Mouse (Mus musculus): Measurements from ENCODE around the gene Ccpg1. TPM values are rescaled to one million over a fixed set of nuclear protein-coding genes. Genes with fewer than 3 reads are reported as not detected.
A peak's percentile ranks its signal among the peaks of the same experiment; 100 is the strongest.

The Ccpg1 gene
- polyA plus RNA-seq, 1 experiment from 2014 or later, result 36.8 TPM

DNA sequence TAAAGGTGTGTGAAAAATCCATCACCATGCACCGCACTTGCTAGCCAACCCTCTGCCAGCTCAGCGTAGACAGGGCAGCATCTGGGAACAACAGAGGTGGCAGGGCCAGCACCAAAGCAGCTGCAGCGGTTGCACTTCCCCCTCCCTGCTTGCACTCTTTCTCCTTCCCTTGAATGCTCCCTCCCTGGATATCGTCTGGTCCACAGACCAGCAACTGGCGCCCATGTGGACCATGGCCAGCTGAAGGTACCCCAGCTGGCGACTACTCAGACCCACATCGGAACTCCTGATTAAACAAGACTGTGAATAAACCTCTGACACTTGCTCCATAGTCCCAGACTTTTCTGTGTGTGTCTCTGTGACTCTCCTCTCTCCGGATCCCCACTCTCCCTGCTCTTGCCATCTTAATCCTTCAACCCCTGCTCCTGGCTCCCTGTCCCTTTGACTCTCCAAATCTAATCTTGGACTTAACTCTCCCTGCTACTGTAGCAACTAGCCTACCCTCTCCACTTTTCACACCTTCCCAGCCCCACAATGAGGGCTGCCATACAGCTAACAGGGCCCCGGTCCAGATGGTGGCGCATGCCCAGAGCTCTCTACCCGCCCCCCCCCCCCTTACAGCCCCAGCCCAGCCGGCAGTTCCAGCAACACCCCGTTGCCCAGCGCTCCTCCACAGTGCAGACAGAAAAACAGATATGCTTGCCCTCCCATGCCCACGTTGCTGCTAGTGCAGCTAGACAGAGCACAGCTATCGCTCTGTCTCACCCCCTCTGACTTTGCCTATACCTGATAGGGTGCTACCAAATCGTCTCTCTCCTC is 40.8 kb downstream of the Ccpg1 start:
- H3K9ac ChIP-seq (ENCODE audit: low read length), result no peak overlapping the region
- H3K4me3 ChIP-seq (replicated peaks; ENCODE audit: low read length), result no peak overlapping the region
- no peaks in the 10 kb centered on the region for H3K9me3 ChIP-seq (replicated peaks; ENCODE audit: control insufficient read depth, low read length)
- 34% methylated on average over 16 of the region's 17 CpGs for WGBS
- ATAC-seq (ENCODE audit: insufficient read depth, low FRiP score), result 0 out of 2 replicates have a peak, but pooled peaks have one; percentile 10
- no peaks in the 10 kb centered on the region for H3K4me1 ChIP-seq (ENCODE audit: control insufficient read depth, insufficient read depth, low read length)
- no peaks in the 10 kb centered on the region; the same call in 1 of the 2 replicates for H3K36me3 ChIP-seq (ENCODE audit: control insufficient read depth, insufficient read depth, low read length)
- no peak overlapping the region for H3K4me2 ChIP-seq (ENCODE audit: low read depth, low read length)
- H3K27ac ChIP-seq (ENCODE audit: low read length), result no peak overlapping the region
- no peaks in the 10 kb centered on the region for H3K27me3 ChIP-seq (ENCODE audit: control insufficient read depth, insufficient read depth, low read length)

DNA sequence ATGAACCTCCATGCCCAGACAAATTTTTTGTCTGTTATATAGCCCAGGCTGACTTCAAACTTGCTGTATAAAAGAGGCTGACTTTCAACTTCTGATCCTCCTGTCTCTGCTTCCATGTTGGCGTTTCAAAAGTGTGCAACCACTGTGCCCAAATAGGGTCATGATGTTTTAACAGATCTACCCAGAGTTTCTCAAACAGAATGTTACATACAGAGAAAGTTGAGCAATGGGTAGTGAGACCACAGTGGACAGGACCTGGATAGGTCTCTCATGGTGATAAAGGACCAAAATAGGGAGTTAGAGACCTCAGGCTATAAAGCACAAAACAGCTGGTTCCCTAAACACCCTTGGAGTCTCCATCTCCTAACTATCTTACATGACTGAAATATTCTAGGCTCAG is 45.2 kb downstream of the Ccpg1 start:
- H3K9ac ChIP-seq (ENCODE audit: low read length), result no peak overlapping the region
- no peak for ATAC-seq (ENCODE audit: insufficient read depth, low FRiP score)
- 85% methylated on average over 1 of the region's 1 CpGs for WGBS

GRCm38 (mm10) chr9:73031421-73031820 is 46.2 kb downstream of the Ccpg1 start:
- no peak overlapping the region for H3K9ac ChIP-seq (ENCODE audit: low read length)
- H3K4me2 ChIP-seq (ENCODE audit: low read depth, low read length), result no peak overlapping the region
- WGBS, result 69% methylated on average over 4 of the region's 4 CpGs
- H3K27me3 ChIP-seq (ENCODE audit: control insufficient read depth, insufficient read depth, low read length), result no peaks in the 10 kb centered on the region
- peaks cover 20% of the 10 kb centered on the region; the same call in 1 of the 2 replicates for H3K36me3 ChIP-seq (ENCODE audit: control insufficient read depth, insufficient read depth, low read length)
- no peaks in the 10 kb centered on the region for H3K4me1 ChIP-seq (ENCODE audit: control insufficient read depth, insufficient read depth, low read length)
- no peak overlapping the region for H3K4me3 ChIP-seq (replicated peaks; ENCODE audit: low read length)
- ATAC-seq (ENCODE audit: insufficient read depth, low FRiP score), result no peak
- no peaks in the 10 kb centered on the region for H3K9me3 ChIP-seq (replicated peaks; ENCODE audit: control insufficient read depth, low read length)
- no peak overlapping the region for H3K27ac ChIP-seq (ENCODE audit: low read length)

More for the DNA sequence above, 45.2 kb downstream of the Ccpg1 start:
- Histone ChIP-seq H3K27me3 (ENCODE audit: control insufficient read depth, insufficient read depth, low read length) (no peaks in the 10 kb centered on the region), H3K4me2 (ENCODE audit: low read depth, low read length) (no peak overlapping the region), H3K27ac (ENCODE audit: low read length) (no peak overlapping the region), H3K9me3 (replicated peaks; ENCODE audit: control insufficient read depth, low read length) (no peaks in the 10 kb centered on the region), H3K36me3 (ENCODE audit: control insufficient read depth, insufficient read depth, low read length) (peaks cover 15% of the 10 kb centered on the region; the same call in 1 of the 2 replicates), H3K4me3 (replicated peaks; ENCODE audit: low read length) (no peak overlapping the region), H3K4me1 (ENCODE audit: control insufficient read depth, insufficient read depth, low read length) (no peaks in the 10 kb centered on the region)

GRCm38 (mm10) chr9:73033406-73033805 is 48.2 kb downstream of the Ccpg1 start:
- Histone ChIP-seq H3K4me1 (ENCODE audit: control insufficient read depth, insufficient read depth, low read length) (no peaks in the 10 kb centered on the region), H3K27ac (ENCODE audit: low read length) (no peak overlapping the region), H3K36me3 (ENCODE audit: control insufficient read depth, insufficient read depth, low read length) (peaks cover 20% of the 10 kb centered on the region; the same call in 1 of the 2 replicates), H3K9ac (ENCODE audit: low read length) (no peak overlapping the region), H3K9me3 (replicated peaks; ENCODE audit: control insufficient read depth, low read length) (no peaks in the 10 kb centered on the region), H3K4me2 (ENCODE audit: low read depth, low read length) (no peak overlapping the region), H3K27me3 (ENCODE audit: control insufficient read depth, insufficient read depth, low read length) (no peaks in the 10 kb centered on the region), H3K4me3 (replicated peaks; ENCODE audit: low read length) (no peak overlapping the region)
- no peak for ATAC-seq (ENCODE audit: insufficient read depth, low FRiP score)
- WGBS, result 96% methylated on average over 1 of the region's 1 CpGs

GRCm38 (mm10) chr9:73039222-73039945 is 54.2 kb downstream of the Ccpg1 start:
- H3K4me2 ChIP-seq (ENCODE audit: low read depth, low read length), result peak overlapping the region; percentile 69
- H3K9ac ChIP-seq (ENCODE audit: low read length), result peak overlapping the region; percentile 90
- WGBS, result under 1% methylated on average over 49 of the region's 49 CpGs
- no peaks in the 10 kb centered on the region for H3K27me3 ChIP-seq (ENCODE audit: control insufficient read depth, insufficient read depth, low read length)
- peak; percentile 86; the same call in 1 of the 2 replicates for ATAC-seq (ENCODE audit: insufficient read depth, low FRiP score)
- H3K36me3 ChIP-seq (ENCODE audit: control insufficient read depth, insufficient read depth, low read length), result 0 out of 2 replicates have a peak, but pooled peaks cover 5% of the 10 kb centered on the region
- H3K4me1 ChIP-seq (ENCODE audit: control insufficient read depth, insufficient read depth, low read length), result peaks cover 14% of the 10 kb centered on the region
- peak overlapping the region; percentile 97 for H3K4me3 ChIP-seq (replicated peaks; ENCODE audit: low read length)
- H3K27ac ChIP-seq (ENCODE audit: low read length), result peak overlapping the region; percentile 87
- no peaks in the 10 kb centered on the region for H3K9me3 ChIP-seq (replicated peaks; ENCODE audit: control insufficient read depth, low read length)

GRCm38 (mm10) chr9:73040080-73040479 is 54.9 kb downstream of the Ccpg1 start, which contains the start of gene Pigb:
Gene Pigb, minus strand, starts transcription at chr9:73040378.
- H3K27ac ChIP-seq (ENCODE audit: low read length), result peak within 1 kb of the TSS; percentile 87
- H3K4me2 ChIP-seq (ENCODE audit: low read depth, low read length), result peak within 1 kb of the TSS; percentile 69
- no peaks in the 10 kb centered on the region for H3K9me3 ChIP-seq (replicated peaks; ENCODE audit: control insufficient read depth, low read length)
- peaks cover 16% of the 10 kb centered on the region for H3K4me1 ChIP-seq (ENCODE audit: control insufficient read depth, insufficient read depth, low read length)
- no peaks in the 10 kb centered on the region for H3K27me3 ChIP-seq (ENCODE audit: control insufficient read depth, insufficient read depth, low read length)
- H3K36me3 ChIP-seq (ENCODE audit: control insufficient read depth, insufficient read depth, low read length), result 0 out of 2 replicates have a peak, but pooled peaks cover 5% of the 10 kb centered on the region
- WGBS, result 28% methylated on average over 6 of the region's 6 CpGs
- peak within 1 kb of the TSS; percentile 97 for H3K4me3 ChIP-seq (replicated peaks; ENCODE audit: low read length)
- peak within 1 kb of the TSS; percentile 90 for H3K9ac ChIP-seq (ENCODE audit: low read length)
- ATAC-seq (ENCODE audit: insufficient read depth, low FRiP score), result no peak

DNA sequence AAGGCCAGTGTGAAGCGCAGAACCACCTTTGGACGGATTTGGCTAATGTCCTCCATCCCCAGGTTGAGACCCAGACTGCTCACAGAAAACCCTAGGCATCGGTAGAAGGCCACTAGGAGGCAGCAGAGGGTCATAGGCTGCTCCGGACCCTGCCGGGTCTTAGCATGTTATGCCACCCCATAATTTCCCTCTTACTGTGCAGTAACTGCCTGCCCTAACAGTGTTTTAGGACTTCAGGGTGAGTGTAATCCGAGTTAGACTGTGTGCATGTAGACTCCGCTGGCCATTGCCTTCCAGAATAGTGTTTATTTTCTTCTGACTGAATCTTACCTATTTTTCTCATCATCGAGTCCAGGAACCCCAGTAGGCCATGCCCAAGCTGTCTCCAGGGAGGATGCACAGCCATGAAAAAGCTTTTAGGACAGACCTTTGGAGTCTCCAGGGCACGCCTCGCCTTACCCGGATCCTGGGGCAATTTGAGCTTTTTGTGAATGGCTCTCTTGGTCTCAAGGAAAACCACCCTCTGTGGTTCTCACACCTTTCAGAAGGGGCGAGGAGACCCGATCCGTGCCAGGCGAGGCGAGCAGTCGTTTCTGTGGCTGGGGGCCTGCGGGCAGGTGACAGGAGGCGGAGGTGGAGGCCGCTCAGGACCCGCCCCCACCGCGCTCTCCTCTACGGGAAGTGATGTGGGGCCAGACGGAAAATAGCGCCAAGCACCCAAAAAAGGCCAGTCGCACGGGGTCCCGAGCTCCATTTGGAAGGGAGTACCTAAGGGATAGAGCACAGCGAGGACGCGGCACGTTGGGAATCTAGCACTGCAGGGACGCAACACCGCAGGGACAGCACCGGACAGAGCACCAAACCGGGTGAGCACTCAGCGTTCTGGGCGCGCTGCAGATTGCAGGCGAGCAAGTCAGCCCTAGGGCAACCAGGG is 59.2 kb downstream of the Ccpg1 start, which contains the start of gene Rab27a:
Rab27a (plus strand) TSS at position 709 of the 934 bp plus-strand sequence.
- Histone ChIP-seq H3K4me2 (ENCODE audit: low read depth, low read length) (peak within 1 kb of the TSS; percentile 99), H3K36me3 (ENCODE audit: control insufficient read depth, insufficient read depth, low read length) (no peaks in the 10 kb centered on the region), H3K9me3 (replicated peaks; ENCODE audit: control insufficient read depth, low read length) (no peaks in the 10 kb centered on the region), H3K4me3 (replicated peaks; ENCODE audit: low read length) (peak within 1 kb of the TSS; percentile 61), H3K4me1 (ENCODE audit: control insufficient read depth, insufficient read depth, low read length) (peaks cover 17% of the 10 kb centered on the region), H3K27me3 (ENCODE audit: control insufficient read depth, insufficient read depth, low read length) (no peaks in the 10 kb centered on the region), H3K27ac (ENCODE audit: low read length) (peak within 1 kb of the TSS; percentile 75), H3K9ac (ENCODE audit: low read length) (peak within 1 kb of the TSS; percentile 82)
- WGBS, result 1% methylated on average over 41 of the region's 41 CpGs
- peak; percentile 81 for ATAC-seq (ENCODE audit: insufficient read depth, low FRiP score)

DNA sequence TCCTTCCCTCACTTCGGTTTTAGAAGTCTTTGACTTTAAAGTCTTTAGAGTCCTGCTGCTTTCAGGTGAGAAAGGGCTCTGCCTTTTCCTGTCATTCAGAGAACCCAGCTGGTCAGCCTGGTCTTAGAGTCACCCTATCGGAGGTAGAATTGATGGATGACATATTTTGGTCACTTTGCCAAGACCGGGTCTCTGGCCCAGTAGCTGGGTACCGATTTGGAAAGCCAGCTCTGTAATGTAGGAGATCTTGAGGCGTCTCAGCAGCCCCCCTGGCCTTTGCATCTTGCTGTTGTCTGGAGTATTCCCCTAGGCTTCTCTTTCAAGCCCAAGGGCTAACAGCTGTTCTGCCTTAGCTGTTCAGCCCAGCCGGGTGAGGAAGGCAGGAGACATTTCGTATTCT is 60.0 kb downstream of the Ccpg1 start:
- H3K27me3 ChIP-seq (ENCODE audit: control insufficient read depth, insufficient read depth, low read length), result no peaks in the 10 kb centered on the region
- WGBS, result 5% methylated on average over 7 of the region's 7 CpGs
- no peaks in the 10 kb centered on the region for H3K36me3 ChIP-seq (ENCODE audit: control insufficient read depth, insufficient read depth, low read length)
- peak overlapping the region; percentile 75 for H3K27ac ChIP-seq (ENCODE audit: low read length)
- H3K4me2 ChIP-seq (ENCODE audit: low read depth, low read length), result peak overlapping the region; percentile 99
- no peak for ATAC-seq (ENCODE audit: insufficient read depth, low FRiP score)
- H3K9me3 ChIP-seq (replicated peaks; ENCODE audit: control insufficient read depth, low read length), result no peaks in the 10 kb centered on the region
- peaks cover 20% of the 10 kb centered on the region for H3K4me1 ChIP-seq (ENCODE audit: control insufficient read depth, insufficient read depth, low read length)
- peak overlapping the region; percentile 61 for H3K4me3 ChIP-seq (replicated peaks; ENCODE audit: low read length)
- peak overlapping the region; percentile 82 for H3K9ac ChIP-seq (ENCODE audit: low read length)

All from stomach, embryonic 16.5 days (tissue).